Mouse (Mus musculus) megakaryocyte, adult 5-6 weeks (primary cell): ENCODE measurements around the gene Gm49416. TPM values are rescaled to one million over a fixed set of nuclear protein-coding genes. Genes with fewer than 3 reads are reported as not detected.

Source experiments
- ATAC-seq: 2 replicates; pipeline ENCODE4 v1.8.0; 2016; ENCODE audit warnings: mild to moderate bottlenecking, inconsistent platforms; ENCODE audit not compliant: poor library complexity, severe bottlenecking
- total RNA-seq, 2 experiments: library from RNA; stranded (forward) in 1 of 2; stranded (reverse) in 1 of 2; fragments of 153-499, 151-499 nt in 1 of 2; fragments of 221-1000, 200-1000 nt in 1 of 2; gene quantifications; 2 replicates each; pipeline versions ENCODE4 v1.2.3 to v1.2.4; 2015 to 2017

Gm49416 gene
- total RNA-seq, 2 experiments from 2014 or later: not detected

GRCm38 (mm10) chr19:8919000-8919399 lies 30.3 kb downstream of the Gm49416 start:
- no peak for ATAC-seq

GRCm38 (mm10) chr19:8919684-8920072 lies 31.0 kb downstream of the Gm49416 start:
- ATAC-seq: no peak

GRCm38 (mm10) chr19:8920073-8920736 lies 31.5 kb downstream of the Gm49416 start, which contains the start of gene B3gat3:
B3gat3 (plus strand) TSS chr19:8920374.
- ATAC-seq: peak; percentile 97

- ATAC-seq: 0 out of 2 replicates have a peak, but pooled peaks have one; percentile 2
Measured at GRCm38 (mm10) chr19:8920836-8921291, 32.1 kb downstream of the Gm49416 start.

- ATAC-seq: no peak
Measured at GRCm38 (mm10) chr19:8921741-8922140, 33.0 kb downstream of the Gm49416 start.

GRCm38 (mm10) chr19:8926766-8927165 lies 38.0 kb downstream of the Gm49416 start:
- peak; percentile 16; the same call in 1 of the 2 replicates for ATAC-seq

GRCm38 (mm10) chr19:8927891-8928525 lies 39.3 kb downstream of the Gm49416 start:
- no peak for ATAC-seq

GRCm38 (mm10) chr19:8928689-8929223 lies 40.0 kb downstream of the Gm49416 start:
- ATAC-seq: no peak; the same call in 1 of the 2 replicates

- ATAC-seq: peak; percentile 85
Measured at GRCm38 (mm10) chr19:8929224-8930088, 40.7 kb downstream of the Gm49416 start, which contains the start of the genes Rom1 and Eml3. Rom1 (minus strand) TSS chr19:8929356. Eml3 (plus strand) TSS chr19:8929552.

GRCm38 (mm10) chr19:8930117-8930516 lies 41.4 kb downstream of the Gm49416 start:
- no peak for ATAC-seq

- ATAC-seq: no peak
Measured at GRCm38 (mm10) chr19:8930771-8931170, 42.0 kb downstream of the Gm49416 start.

GRCm38 (mm10) chr19:8936736-8937135 lies 48.0 kb downstream of the Gm49416 start:
- ATAC-seq: no peak

- ATAC-seq: no peak
Measured at GRCm38 (mm10) chr19:8940526-8941133, 51.9 kb downstream of the Gm49416 start.

GRCm38 (mm10) chr19:8941136-8941514 lies 52.4 kb downstream of the Gm49416 start:
- ATAC-seq: no peak

GRCm38 (mm10) chr19:8941515-8942217 lies 52.9 kb downstream of the Gm49416 start, which contains the start of gene Mta2:
Mta2 (plus strand) TSS chr19:8941875.
- peak; percentile 92 for ATAC-seq

- ATAC-seq: peak; percentile 23
Measured at GRCm38 (mm10) chr19:8942276-8942964, 53.7 kb downstream of the Gm49416 start.

GRCm38 (mm10) chr19:8943047-8943446 lies 54.3 kb downstream of the Gm49416 start:
- ATAC-seq: no peak

- no peak for ATAC-seq
Measured at GRCm38 (mm10) chr19:8944062-8944461, 55.3 kb downstream of the Gm49416 start.

- no peak for ATAC-seq
Measured at GRCm38 (mm10) chr19:8944750-8945149, 56.0 kb downstream of the Gm49416 start.
